Mouse (Mus musculus) ES-Bruce4 (cell line): Measurements from ENCODE around the gene Apoe.

Experiments used
- CTCF ChIP-seq: IDR thresholded peaks from one replicate; pipeline ENCODE4 v1.8.1; 2011; ENCODE audit warnings: low read depth, low read length
- EP300 ChIP-seq: IDR thresholded peaks from 2 replicates; pipeline ENCODE4 v1.6.1; 2011; ENCODE audit warnings: low read depth, low read length; ENCODE audit not compliant: insufficient read depth
- POLR2A ChIP-seq: IDR thresholded peaks from one replicate; pipeline ENCODE4 v1.8.1; 2011; ENCODE audit warnings: low read length; ENCODE audit not compliant: insufficient read depth

DNA sequence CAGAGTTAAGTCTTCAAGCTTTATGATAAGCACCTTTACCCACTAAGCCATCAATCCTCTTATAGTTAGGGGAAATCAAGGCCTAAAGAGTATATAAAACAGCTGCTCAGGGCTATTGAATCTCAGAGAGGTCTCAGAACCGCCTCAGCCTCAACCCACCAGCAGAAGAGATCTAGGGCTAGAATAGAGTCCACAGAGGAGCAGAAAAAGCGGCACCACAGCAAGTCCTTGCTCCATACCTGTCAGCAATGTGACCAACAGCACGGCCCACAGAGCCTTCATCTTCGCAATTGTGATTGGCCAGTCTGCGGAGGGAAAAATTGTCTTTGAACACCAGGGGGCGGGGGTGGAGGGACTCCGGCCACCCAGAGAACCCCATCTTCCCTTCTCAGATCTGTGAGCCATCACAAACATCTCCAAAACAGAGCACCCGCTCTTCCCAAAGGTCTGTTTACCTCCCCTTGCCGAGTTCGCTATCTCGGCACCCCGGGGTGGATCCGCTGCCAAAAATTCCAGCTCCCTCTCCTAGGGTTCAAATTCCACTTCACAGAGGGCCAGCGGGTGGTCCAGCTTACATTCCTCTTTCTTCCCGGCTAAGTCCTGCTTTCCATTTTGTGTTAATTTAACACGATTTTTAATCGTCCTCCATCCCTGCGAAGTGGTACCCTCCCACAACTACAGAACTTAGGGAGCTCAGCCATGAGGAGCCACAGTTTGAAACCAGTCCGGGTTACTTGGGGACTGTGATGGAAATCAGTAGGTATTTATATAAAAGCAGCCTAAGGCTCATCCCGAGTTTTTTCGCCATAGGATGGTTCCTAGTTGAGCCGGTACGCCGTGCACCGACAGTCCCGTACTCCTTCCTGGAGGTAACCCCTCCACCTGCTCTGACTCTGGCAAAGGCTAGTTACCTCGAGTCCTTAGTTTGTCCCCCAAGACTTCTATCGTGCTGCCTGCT lies 760 bp downstream of the Apoe start:
- TF ChIP-seq CTCF = peak; percentile 17
- 0 out of 2 replicates have a peak, but pooled peaks have one; percentile 16 for TF ChIP-seq EP300
- no peak for TF ChIP-seq POLR2A
